Mouse (Mus musculus) limb, embryonic 14.5 days (tissue): ENCODE results near the gene Prokr1. TPM values are rescaled to one million over a fixed set of nuclear protein-coding genes. Genes with fewer than 3 reads are reported as not detected.

Experiments
- ATAC-seq: fragments of 200-750 bp; cut with Nextera tagmentation; 2 replicates; pipeline ENCODE4 v1.8.0; 2017; ENCODE audit warnings: low read depth, moderate number of reproducible peaks, moderate TSS enrichment; ENCODE audit not compliant: low FRiP score
- DNase-seq: peaks from one replicate; pipeline ENCODE4 v3.0.0-alpha.2; 2015; ENCODE audit warnings: low spot score
- H3K27ac ChIP-seq: fragments of 300-500 bp; sonication (generic); replicated peaks from 2 replicates; pipeline ENCODE4 v1.5.1; 2014; ENCODE audit warnings: low read depth, mild to moderate bottlenecking, low read length, moderate library complexity, mixed read lengths
- H3K27me3 ChIP-seq: fragments of 300-500 bp; sonication (generic); 2 replicates; pipeline ENCODE4 v1.6.1; 2014; ENCODE audit warnings: low read length, mixed read lengths; ENCODE audit not compliant: control insufficient read depth, insufficient read depth
- H3K36me3 ChIP-seq: fragments of 300-500 bp; sonication (generic); 2 replicates; pipeline ENCODE4 v1.6.1; 2014; ENCODE audit warnings: mild to moderate bottlenecking, low read length, moderate library complexity, mixed read lengths; ENCODE audit not compliant: control insufficient read depth, insufficient read depth
- H3K4me1 ChIP-seq: fragments of 300-500 bp; sonication (generic); 2 replicates; pipeline ENCODE4 v1.6.1; 2014; ENCODE audit warnings: antibody characterized with exemption, low read length, mixed read lengths; ENCODE audit not compliant: control insufficient read depth, insufficient read depth
- H3K4me2 ChIP-seq: fragments of 300-500 bp; sonication (generic); replicated peaks from 2 replicates; pipeline ENCODE4 v1.6.1; 2014; ENCODE audit warnings: low read depth, mild to moderate bottlenecking, low read length, moderate library complexity; ENCODE audit not compliant: severe bottlenecking
- H3K4me3 ChIP-seq: fragments of 300-500 bp; sonication (generic); replicated peaks from 2 replicates; pipeline ENCODE4 v1.5.1; 2014; ENCODE audit warnings: low read length
- H3K9ac ChIP-seq: fragments of 300-500 bp; sonication (generic); 2 replicates; pipeline ENCODE4 v1.6.1; 2014; ENCODE audit warnings: mild to moderate bottlenecking, low read depth, low read length, moderate library complexity; ENCODE audit not compliant: severe bottlenecking
- H3K9me3 ChIP-seq: fragments of 300-500 bp; sonication (generic); 2 replicates; pipeline ENCODE4 v1.6.1; 2016; ENCODE audit warnings: low read length; ENCODE audit not compliant: control insufficient read depth
- POLR2A ChIP-seq: fragments of 200-500 bp; IDR thresholded peaks from 2 replicates; pipeline ENCODE4 v1.8.0; 2012; ENCODE audit warnings: inconsistent platforms, mild to moderate bottlenecking, moderate library complexity, borderline replicate concordance; ENCODE audit not compliant: insufficient read depth, insufficient read length; ENCODE audit errors: extremely low read depth
- WGBS: fragments of 180-500 bp; shearing (Covaris S2); extraction: QIAGEN DNeasy Blood & Tissue Kit; methylation state at CpG from one replicate; pipeline ENCODE4 v1.1.7; 2014; 5-methylcytosine and 5-hydroxymethylcytosine counted together
- polyA plus RNA-seq, 2 experiments: library from polyadenylated mRNA; depleted of rRNA in 1 of 2; stranded (reverse) in 1 of 2; unstranded in 1 of 2; fragments of >200 nt; fragmentation: Nextera tagmentation in 1 of 2; extraction: Ambion mirVana in 1 of 2; gene quantifications; 2 replicates each; pipeline versions ENCODE4 v1.2.1 to v1.2.3; 2012 to 2014

Gene Prokr1
- polyA plus RNA-seq, 2 experiments, result 4.7 to 5.1 TPM

DNA sequence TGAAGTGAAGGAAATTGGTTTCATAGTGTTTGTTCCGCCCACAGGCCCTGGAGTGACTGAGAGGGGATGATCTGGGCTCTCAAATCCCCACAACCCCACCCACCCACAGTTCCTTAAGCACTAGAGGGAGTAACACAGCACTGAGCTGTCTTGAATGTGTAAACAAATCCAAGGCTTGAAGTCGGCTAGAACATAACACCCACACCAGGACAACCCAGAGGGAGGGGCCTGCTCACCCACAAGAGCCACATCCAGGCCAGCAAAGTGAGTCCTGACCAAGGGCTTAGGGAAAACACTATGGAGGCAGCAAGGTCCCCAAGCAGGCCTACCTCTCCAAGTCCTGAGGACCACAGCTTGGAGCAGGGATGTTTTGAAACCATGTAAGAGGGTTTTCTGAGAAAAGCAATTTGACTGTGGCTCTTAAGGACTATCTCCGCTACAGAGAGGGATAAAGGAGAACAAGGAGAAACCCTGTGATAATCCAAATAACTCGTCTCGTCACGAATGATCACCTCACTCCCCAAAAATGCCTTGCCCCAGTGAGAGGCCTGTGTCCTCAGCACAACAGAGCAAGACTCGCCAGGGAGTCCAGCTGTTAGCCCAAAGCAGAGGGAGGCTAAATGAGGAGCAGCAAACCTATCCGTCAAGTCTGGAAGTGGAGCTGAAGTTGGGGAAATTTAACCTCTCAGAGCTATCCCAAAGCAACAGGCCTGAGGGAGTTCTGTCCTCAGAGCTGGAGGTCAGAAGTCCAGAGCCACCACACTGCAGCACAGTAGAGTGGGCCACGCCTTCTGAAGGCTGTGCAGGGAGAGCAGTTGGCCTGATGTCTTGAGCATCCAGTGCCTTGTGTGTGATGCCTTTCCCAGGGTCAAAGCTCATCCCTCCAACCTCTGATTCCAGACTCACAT is 22.6 kb downstream of the Prokr1 start:
- H3K27ac ChIP-seq, result no peak overlapping the region
- no peak overlapping the region for H3K4me2 ChIP-seq
- H3K4me3 ChIP-seq, result no peak overlapping the region
- no peaks in the 10 kb centered on the region for H3K36me3 ChIP-seq
- no peaks in the 10 kb centered on the region for H3K4me1 ChIP-seq
- no peak for TF ChIP-seq POLR2A
- WGBS, result 57% methylated on average over 9 of the region's 9 CpGs
- ATAC-seq, result no peak
- no peaks in the 10 kb centered on the region for H3K27me3 ChIP-seq
- H3K9me3 ChIP-seq, result no peaks in the 10 kb centered on the region
- no peak for DNase-seq
- H3K9ac ChIP-seq, result no peak overlapping the region

DNA sequence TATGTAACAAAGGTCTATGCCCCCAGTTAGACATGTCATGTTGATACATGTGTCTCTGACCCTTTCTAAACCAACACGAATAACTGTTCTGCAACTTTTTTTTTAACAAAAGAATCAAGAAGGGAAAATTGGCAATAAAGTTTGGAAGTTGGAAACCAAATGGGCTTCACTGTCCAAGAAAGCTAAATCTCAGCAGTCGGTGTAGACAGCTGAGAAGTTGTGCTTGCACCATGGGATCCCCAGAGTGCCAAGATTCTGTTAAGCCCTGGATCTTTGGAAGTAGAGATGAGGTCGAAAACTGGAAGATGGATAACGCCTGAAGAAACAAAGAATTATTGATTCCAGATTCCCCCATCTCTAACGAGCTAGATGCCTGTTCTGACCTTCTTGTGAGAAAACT is 25.4 kb downstream of the Prokr1 start:
- H3K9me3 ChIP-seq, result no peaks in the 10 kb centered on the region
- peak; percentile 53; the same call in 1 of the 2 replicates for ATAC-seq
- TF ChIP-seq POLR2A, result no peak
- no peak overlapping the region for H3K4me3 ChIP-seq
- H3K27ac ChIP-seq, result no peak overlapping the region
- no peaks in the 10 kb centered on the region for H3K27me3 ChIP-seq
- no peak overlapping the region for H3K9ac ChIP-seq
- H3K4me2 ChIP-seq, result no peak overlapping the region
- DNase-seq, result peak; percentile 67
- H3K36me3 ChIP-seq, result no peaks in the 10 kb centered on the region
- H3K4me1 ChIP-seq, result no peaks in the 10 kb centered on the region
- WGBS, result 49% methylated on average over 5 of the region's 5 CpGs

- no peak overlapping the region for H3K4me3 ChIP-seq
- no peak for TF ChIP-seq POLR2A
- no peak overlapping the region for H3K4me2 ChIP-seq
- H3K9ac ChIP-seq, result no peak overlapping the region
- H3K4me1 ChIP-seq, result no peaks in the 10 kb centered on the region
- no peaks in the 10 kb centered on the region for H3K27me3 ChIP-seq
- ATAC-seq (no peak), DNase-seq (no peak)
- no peaks in the 10 kb centered on the region for H3K9me3 ChIP-seq
- H3K36me3 ChIP-seq, result no peaks in the 10 kb centered on the region
- 95% methylated on average over 4 of the region's 4 CpGs for WGBS
- H3K27ac ChIP-seq, result no peak overlapping the region
These were observed 26.2 kb downstream of the Prokr1 start for GRCm38 (mm10) chr6:87564356-87564755.

DNA sequence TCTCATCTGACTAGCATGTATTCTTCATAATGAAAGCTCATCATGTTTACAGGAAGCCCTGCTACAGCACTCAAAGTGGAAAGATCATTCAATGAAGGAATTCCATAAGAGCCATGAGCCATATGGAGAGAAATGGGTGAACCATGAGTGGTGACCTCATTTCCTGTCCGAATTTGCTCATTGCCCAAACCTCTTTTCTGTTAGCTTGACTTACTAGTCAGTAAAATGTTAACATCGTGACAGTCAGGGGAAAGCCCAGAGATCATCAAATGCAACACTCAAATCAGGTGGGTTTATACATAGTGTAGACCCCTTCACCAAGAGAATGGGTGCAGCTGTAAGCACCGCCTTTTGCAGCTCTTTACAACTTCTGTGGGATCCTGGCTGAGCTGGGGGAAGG is 36.8 kb downstream of the Prokr1 start:
- ATAC-seq, result no peak
- Histone ChIP-seq H3K27me3 (no peaks in the 10 kb centered on the region), H3K4me2 (no peak overlapping the region), H3K4me1 (no peaks in the 10 kb centered on the region), H3K4me3 (no peak overlapping the region), H3K9me3 (no peaks in the 10 kb centered on the region), H3K9ac (no peak overlapping the region), H3K27ac (no peak overlapping the region), H3K36me3 (no peaks in the 10 kb centered on the region)
- 73% methylated on average over 3 of the region's 3 CpGs for WGBS
- DNase-seq, result no peak
- no peak for TF ChIP-seq POLR2A

GRCm38 (mm10) chr6:87552054-87552807 is 38.3 kb downstream of the Prokr1 start:
- H3K9me3 ChIP-seq, result no peaks in the 10 kb centered on the region
- no peak for TF ChIP-seq POLR2A

More at GRCm38 (mm10) chr6:87552054-87552807, 38.3 kb downstream of the Prokr1 start:
- Histone ChIP-seq H3K36me3 (no peaks in the 10 kb centered on the region), H3K27ac (no peak overlapping the region), H3K4me3 (no peak overlapping the region), H3K4me1 (no peaks in the 10 kb centered on the region), H3K9ac (no peak overlapping the region), H3K4me2 (no peak overlapping the region), H3K27me3 (no peaks in the 10 kb centered on the region)
- DNase-seq, result peak; percentile 30
- WGBS, result 44% methylated on average over 7 of the region's 7 CpGs
- ATAC-seq, result no peak
